ENCODE assay signal across 29 mouse cellular contexts in the genomic region with DNA sequence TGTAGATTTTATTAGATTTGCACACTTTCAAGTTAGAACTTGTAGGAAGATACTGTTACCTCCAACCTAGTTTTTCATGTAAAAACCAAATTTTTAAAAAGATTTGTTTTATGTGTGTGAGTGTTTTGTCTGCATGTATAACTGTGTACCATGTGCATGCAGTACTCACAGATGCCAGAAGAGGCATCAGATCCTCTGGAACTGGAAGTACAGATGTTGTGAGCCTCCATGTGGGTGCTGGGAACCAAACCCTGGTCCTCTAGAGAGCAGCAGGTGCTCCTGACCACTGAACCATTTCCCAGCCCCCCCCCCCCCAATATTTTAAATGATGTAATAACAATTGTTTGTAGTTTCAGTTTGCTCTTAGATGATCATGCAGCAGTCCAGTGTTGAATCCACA. TPM values are rescaled to one million over a fixed set of nuclear protein-coding genes. Genes with fewer than 3 reads are reported as not detected.
DNase-seq lines count a peak whose midpoint lies in the region; ATAC-seq and TF ChIP-seq lines count a peak whose summit lies in the region.
"Had no signal": no experiment of that assay in that cellular context is flagged by ENCODE, and none has a peak within 500 bp of the region (broad histone marks: within the 10 kb centered on the region; RNA-seq: fewer than 3 reads in every experiment).

No protein-coding gene starts in this region.

- H3K27me3 ChIP-seq in testis, adult 2 months (ENCODE audit: control insufficient read depth, insufficient read depth, low read length) = no peaks in the 10 kb centered on the region
- H3K27me3 ChIP-seq in thymus, adult 2 months (ENCODE audit: control insufficient read depth, insufficient read depth, low read length) = no peaks in the 10 kb centered on the region
- H3K27me3 ChIP-seq: embryonic facial prominence, embryonic 13.5 days; hindbrain, embryonic 15.5 days; limb, embryonic 12.5 days; neural tube, embryonic 13.5 days had no signal

- no peak for DNase-seq in layer of hippocampus, adult 2 months (ENCODE audit: low spot score in 2 of 2)
- no peak for DNase-seq in layer of hippocampus, postnatal 14 days (ENCODE audit: low spot score in 2 of 2)
- DNase-seq in testis, postnatal 10 days (ENCODE audit: low spot score) = no peak
- peak; percentile 42 for DNase-seq in NIH3T3 (ENCODE audit: low read depth)
- no peak for DNase-seq in thymus, adult 2 months
- DNase-seq: adrenal gland, postnatal 25 days; B cell, adult 2 months; cerebellum, adult 18-20 months; cerebellum, postnatal 10 days; gastrocnemius, postnatal 10 days; kidney, adult 11 months; kidney, postnatal 14 days; lung, postnatal 14 days; right cerebral cortex, postnatal 4 days; thymus, postnatal 25 days had no signal

- peaks cover 4% of the 10 kb centered on the region for H3K4me1 ChIP-seq in testis, adult 2 months (ENCODE audit: control insufficient read depth, insufficient read depth, low read length)
- peaks cover 5% of the 10 kb centered on the region for H3K4me1 ChIP-seq in thymus, adult 2 months (replicated peaks; ENCODE audit: control insufficient read depth, insufficient read depth, low read length)

- ATAC-seq in cerebellum, adult (ENCODE audit: insufficient number of reproducible peaks, low FRiP score, low TSS enrichment) = no peak
- ATAC-seq: forebrain, embryonic 16.5 days; inflammation-experienced regulatory T-cells, adult 6 months; midbrain, embryonic 16.5 days had no signal

- peak; percentile 43 for TF ChIP-seq CTCF in layer of hippocampus, adult 2 months (conservative IDR thresholded peaks at IDR 0.05)
- no peak for TF ChIP-seq CTCF in testis, adult 2 months (IDR thresholded peaks at IDR 0.05; ENCODE audit: control insufficient read depth, insufficient read depth, insufficient replicate concordance, low read depth, low read length)
- TF ChIP-seq CTCF in thymus, adult 2 months (IDR thresholded peaks at IDR 0.05; ENCODE audit: borderline replicate concordance, control insufficient read depth, extremely low read depth, insufficient read depth, low read length, poor library complexity) = no peak

- no peak overlapping the region for H3K27ac ChIP-seq in layer of hippocampus, adult 2 months
- H3K27ac ChIP-seq in testis, adult 2 months (ENCODE audit: control insufficient read depth, insufficient read depth, low read depth, low read length) = no peak overlapping the region
- no peak overlapping the region for H3K27ac ChIP-seq in thymus, adult 2 months (ENCODE audit: control insufficient read depth, insufficient read depth, low read length)
- H3K27ac ChIP-seq: embryonic facial prominence, embryonic 13.5 days; forebrain, embryonic 10.5 days; hindbrain, embryonic 10.5 days; hindbrain, embryonic 15.5 days; left cerebral cortex, adult 2 months; limb, embryonic 12.5 days; midbrain, embryonic 10.5 days; neural tube, embryonic 13.5 days had no signal

- peaks cover 1% of the 10 kb centered on the region for H3K36me3 ChIP-seq in testis, adult 2 months (ENCODE audit: control insufficient read depth, insufficient read depth, low read length)
- peaks cover 63% of the 10 kb centered on the region for H3K36me3 ChIP-seq in thymus, adult 2 months (ENCODE audit: control insufficient read depth, insufficient read depth, low read length)

- H3K4me3 ChIP-seq in layer of hippocampus, adult 2 months = no peak overlapping the region
- H3K4me3 ChIP-seq in testis, adult 2 months (ENCODE audit: control insufficient read depth, low read depth, low read length) = peak overlapping the region; percentile 38; the same call in 1 of the 2 replicates
- no peak overlapping the region for H3K4me3 ChIP-seq in thymus, adult 2 months (ENCODE audit: control insufficient read depth, insufficient read depth, low read length)
- H3K4me3 ChIP-seq: embryonic facial prominence, embryonic 13.5 days; forebrain, embryonic 10.5 days; hindbrain, embryonic 10.5 days; hindbrain, embryonic 15.5 days; left cerebral cortex, adult 2 months; limb, embryonic 12.5 days; midbrain, embryonic 10.5 days; myocyte; neural tube, embryonic 13.5 days had no signal

- no peak for TF ChIP-seq POLR2A in testis, adult 2 months (IDR thresholded peaks at IDR 0.05; ENCODE audit: control insufficient read depth, low read depth, low read length)
- no peak for TF ChIP-seq POLR2A in thymus, adult 2 months (IDR thresholded peaks at IDR 0.05; ENCODE audit: control insufficient read depth, extremely low read depth, insufficient read depth, low read length, poor library complexity)

RNA-seq across cellular contexts. Expression of gene Cnot11, which starts 5.8 kb away (rescaled TPM):
- 10 to 100 TPM; 23.3 to 24.2 TPM for total RNA-seq in layer of hippocampus, adult 2 months (2021)
- total RNA-seq in layer of hippocampus, postnatal 14 days (2021) = 10 to 100 TPM; 22.1 to 24.9 TPM
- 9.2 and 10.9 TPM in 2 replicates for polyA plus RNA-seq in testis, adult 2 months (2012; rRNA removed)
- polyA plus RNA-seq in thymus, adult 2 months (2012; rRNA removed) = 37.3 and 50.9 TPM in 2 replicates

RNA-seq across cellular contexts. Expression of gene Rnf149, which starts 36.6 kb away (rescaled TPM):
- 10 to 100 TPM; 35.4 to 36.3 TPM for total RNA-seq in layer of hippocampus, adult 2 months (2021)
- 10 to 100 TPM; 28.1 to 31.0 TPM for total RNA-seq in layer of hippocampus, postnatal 14 days (2021)
- 5.9 and 6.8 TPM in 2 replicates for polyA plus RNA-seq in testis, adult 2 months (2012; rRNA removed)
- 16.6 and 21.4 TPM in 2 replicates for polyA plus RNA-seq in thymus, adult 2 months (2012; rRNA removed)
